Mouse (Mus musculus) embryo, embryonic 11 days (tissue): Measurements from ENCODE around the gene Chit1.

ENCODE experiments used
- DNase-seq: peaks from one replicate; pipeline ENCODE4 v3.0.0-alpha.2; 2015

Chit1 gene

DNA sequence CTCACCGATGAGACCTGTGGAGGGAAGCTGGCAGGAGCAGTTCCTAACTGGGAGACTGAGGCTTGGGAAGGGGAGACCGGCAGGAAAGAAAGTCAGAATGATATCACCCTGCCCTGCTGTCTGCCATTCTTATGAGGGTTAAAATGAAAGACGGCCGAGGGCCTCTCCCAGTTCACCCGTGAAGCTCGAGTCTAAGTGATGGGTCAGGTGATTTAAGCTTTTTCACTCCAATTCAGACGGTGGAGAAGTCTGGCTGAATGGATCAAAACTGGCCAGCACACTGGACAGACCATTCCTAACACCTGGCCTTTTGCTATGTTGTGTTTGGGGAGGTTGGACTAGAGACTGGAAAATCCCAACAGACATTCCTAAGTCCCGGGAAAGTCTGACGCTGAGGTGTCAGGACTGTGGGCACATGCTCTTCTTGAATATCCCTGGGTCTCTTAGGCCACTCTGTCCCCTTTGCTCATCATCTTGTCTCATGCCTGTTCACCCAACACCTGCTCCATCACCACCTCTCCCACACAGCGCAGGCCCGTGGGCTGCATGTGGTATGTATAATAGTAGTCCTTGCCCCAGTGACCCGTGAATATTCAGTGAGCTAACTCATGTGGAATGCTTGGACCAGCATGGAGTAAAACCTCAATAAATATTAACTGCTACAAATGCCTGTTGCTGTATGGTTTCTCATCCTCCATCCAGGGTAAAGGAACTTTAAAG is 11.4 kb upstream of the Chit1 start:
- no peak for DNase-seq

DNA sequence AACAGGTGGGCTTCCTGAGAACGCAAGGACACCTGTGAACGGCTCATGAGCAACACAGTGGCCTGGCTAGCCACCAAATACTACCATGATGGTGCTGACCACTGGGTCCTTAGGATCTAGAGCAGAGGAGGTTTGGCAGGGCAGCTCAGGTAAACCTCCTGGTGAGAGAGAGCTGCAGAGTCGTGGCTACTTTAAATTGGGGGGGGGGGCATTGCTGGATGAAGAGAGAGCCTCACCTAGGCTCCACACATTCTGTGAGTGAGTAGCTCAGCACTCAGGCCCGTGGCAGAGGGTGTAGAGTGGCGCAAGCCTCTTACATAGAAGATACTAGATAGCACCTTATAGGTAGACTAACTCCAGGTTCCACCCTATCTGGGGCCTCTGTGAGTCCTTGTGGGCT is 10.6 kb upstream of the Chit1 start:
- DNase-seq, result no peak

DNA sequence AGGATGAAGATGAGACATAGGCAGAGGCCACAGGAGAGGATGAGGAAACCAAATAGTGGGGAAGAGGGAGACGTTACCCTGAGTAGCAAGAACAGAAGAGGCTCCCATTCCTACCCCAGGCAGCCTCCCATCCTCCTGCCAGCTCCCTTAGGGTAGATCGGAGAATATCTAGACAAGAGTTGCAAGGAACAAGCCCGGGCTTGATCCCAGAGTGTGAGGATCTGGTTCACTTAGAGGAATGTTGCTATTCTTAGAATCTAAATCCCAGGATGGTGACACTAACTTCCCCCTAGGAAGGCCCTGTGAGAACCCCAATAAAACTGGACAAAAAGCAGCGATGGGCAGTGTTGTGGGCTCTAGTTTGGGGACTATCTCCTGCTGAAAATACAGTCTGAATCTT is 10.1 kb upstream of the Chit1 start:
- no peak for DNase-seq

DNA sequence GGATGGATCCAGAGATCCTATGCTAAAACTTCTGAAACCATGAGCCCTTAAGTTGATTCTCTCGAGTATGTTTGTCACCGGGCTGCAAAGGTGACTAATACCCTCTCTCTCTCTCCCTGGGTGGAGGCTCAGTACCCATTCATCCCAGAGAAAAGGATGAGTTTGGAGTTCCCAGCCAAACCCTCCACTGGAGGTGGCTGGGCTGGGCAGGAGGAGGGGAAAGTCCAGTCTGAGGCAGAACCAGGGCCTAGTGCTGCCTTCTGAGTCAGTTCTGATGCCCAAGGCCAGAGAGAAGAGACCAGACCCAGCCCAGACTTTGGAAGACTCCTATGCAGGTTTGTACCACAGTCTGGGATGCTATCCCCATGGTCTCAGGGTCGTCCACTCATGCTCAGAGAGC is 9.4 kb upstream of the Chit1 start:
- DNase-seq, result no peak

DNA sequence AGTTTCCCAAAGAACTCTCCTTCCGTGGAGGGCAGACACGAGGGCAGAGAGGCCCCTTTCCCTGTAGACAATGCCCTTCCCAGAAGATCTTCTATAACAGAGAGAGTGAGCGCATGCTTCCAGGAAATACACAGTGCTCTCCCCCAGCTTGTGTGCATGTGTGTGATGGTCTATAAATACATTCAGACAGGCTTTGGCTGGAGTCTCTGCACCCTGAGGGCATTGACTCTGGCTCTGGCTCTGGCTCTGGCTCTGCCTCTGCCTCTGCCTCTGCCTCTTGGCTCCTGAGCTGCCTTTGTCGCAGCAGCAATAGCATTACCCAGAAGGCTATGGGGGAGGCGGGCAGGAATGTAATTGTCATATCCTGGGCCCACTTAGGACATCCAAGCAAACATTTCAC is 7.2 kb upstream of the Chit1 start:
- no peak for DNase-seq

DNA sequence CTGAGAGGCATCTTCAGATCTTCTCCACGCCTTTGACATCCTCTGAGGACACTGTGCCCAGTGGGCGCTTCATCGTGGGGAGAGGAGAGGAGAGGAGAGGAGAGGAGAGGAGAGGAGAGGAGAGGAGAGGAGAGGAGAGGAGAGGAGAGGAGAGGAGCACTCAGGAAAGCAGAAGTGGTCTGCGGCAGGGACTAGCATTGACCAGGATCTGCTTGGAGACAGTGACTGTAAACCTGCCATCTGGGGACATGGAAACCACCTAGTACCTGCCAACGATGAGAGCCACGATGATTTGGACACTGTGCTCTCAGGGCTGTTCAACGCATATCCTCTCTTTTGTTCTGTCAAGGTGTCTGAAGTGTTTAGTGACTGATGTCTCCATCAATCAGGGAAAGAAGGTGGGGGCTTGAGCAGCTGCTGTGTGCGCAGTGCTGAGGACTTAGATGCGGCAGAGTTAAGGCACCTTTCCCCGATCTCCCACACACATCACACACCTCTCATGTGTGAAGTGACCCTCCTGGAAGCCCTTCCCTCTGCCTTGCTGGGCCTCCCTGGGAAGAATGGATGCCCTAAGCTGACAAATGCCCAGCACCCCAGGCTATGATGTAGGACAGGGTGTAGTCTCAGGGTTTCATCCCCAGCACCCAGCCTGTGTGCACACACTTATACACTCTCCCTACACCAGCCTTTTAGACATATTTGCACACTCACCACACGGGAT is 5.8 kb upstream of the Chit1 start:
- no peak for DNase-seq

DNA sequence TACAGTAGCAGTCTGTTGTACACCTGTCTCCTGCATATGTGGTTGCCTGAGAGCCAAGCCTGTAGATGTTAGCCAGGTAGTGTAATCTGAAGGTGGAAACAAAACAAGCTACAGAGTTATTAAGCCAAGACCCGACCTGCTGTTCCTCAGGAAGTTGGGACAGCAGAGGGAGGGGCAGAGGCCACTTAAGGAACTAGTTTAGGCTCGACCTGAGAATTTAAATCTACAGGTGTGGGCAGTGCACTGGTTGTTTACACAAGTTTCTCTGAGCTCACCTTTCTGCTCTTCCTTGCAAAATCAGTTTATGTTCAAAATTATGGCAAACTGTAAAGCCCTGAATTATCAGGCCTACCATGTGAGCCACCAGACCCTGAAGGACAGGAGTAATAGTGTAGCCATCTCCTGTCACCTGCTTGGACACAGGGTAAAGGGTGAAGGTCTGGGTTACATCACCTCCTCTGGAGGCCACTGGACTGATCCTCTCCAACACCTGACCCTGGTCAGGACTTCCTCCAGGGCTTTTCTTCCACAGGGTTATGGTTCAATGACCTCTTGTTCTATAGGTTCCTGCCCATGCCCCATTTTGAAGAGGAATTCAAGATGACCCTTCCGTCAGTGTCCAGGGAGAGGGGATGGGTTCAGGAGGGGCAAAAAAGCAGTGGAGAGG is 5.1 kb upstream of the Chit1 start:
- no peak for DNase-seq

DNA sequence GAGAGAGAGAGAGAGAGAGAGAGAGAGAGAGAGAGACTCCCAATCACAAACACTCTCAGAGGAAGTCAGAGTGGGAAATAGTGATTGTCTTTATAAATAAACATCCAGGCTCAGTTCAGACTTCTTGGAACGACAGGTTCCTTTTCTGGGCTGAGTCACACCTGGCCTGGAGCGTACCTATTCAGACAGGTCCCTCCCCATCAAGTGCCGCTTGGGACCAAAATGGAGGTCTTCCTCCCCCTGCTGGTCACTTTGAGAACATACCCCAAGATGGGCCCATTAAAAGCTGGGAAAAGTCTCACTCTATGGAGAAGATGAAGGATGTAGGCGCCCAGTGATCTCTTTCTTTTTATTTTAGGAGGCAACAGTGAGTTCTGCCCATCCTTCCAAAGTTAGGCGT is 4.3 kb upstream of the Chit1 start:
- peak; percentile 74 for DNase-seq

DNA sequence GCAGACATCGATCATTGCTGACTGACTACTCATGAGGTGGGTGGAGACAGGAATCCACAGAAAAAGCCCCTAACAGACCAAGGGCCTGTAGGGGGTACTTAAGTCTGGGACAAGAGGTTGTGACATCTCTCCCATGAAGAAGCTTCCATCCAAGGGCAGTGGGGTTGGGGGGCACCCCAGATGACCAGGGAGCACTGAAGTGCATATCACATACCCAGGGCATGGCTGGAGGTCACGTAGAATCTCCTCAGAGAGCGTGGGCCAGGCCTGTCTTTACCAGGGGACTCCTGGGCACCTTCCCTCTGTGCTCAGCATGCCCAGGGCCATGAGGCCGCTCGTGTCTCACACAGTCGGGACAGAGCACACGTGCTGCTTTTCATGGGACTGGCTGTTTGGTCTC is 3.3 kb upstream of the Chit1 start:
- DNase-seq, result no peak

DNA sequence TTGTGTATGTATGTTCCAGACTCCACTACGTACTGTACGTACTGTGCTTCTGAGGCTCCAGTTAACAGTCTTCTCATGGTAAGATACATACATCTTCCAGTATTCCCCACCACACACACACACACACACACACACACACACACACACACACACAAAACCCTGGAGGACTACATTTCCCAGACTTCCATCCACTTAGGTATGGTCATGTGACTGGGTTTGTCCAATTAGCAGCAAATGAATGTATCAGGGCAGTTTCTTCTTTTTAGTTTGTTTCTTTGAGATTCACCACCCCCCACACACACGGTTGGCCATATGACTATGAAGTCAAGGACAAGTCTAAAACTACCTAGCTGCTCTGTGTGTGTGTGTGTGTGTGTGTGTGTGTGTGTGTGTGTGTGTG is 1.0 kb upstream of the Chit1 start:
- no peak for DNase-seq

DNA sequence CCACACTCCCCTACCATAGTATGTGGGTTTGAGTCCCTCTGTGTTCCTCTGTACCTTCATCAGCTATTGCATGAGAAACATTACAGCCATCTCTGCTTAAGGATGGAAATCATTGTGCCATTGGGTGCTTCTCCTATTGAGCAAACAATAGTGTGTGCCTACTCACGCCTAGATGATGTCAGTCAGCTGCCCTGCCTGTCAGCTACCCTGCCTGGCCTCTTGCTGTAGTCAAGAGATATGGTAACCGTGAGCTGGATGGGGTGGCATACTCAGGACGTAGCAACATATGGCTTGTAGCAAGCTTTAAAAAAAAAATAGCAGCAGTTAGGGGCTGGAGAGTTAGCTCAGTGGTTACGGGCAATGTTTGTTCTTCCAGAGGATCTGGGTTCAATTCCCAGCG is 593 bp upstream of the Chit1 start:
- no peak for DNase-seq

DNA sequence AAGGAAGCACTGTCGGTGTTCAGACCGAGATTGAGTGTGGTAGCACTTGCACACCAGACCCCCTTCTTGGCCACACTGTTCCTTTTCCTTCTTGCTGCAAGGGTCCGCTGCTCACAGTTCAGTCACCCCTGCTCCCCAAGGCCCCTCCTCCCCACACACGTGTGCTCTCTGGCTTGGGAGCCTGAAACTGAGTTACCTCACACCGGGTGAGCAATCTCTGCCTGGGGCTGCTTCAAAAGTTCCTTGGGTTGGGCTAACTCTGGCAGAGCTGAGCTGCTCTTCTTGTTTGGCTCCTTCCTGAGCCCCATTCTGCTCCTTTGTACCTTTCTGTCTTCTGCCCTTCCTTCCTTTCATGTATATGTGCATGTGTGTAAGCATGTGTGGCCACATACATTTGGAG is 2.5 kb downstream of the Chit1 start:
- no peak for DNase-seq

DNA sequence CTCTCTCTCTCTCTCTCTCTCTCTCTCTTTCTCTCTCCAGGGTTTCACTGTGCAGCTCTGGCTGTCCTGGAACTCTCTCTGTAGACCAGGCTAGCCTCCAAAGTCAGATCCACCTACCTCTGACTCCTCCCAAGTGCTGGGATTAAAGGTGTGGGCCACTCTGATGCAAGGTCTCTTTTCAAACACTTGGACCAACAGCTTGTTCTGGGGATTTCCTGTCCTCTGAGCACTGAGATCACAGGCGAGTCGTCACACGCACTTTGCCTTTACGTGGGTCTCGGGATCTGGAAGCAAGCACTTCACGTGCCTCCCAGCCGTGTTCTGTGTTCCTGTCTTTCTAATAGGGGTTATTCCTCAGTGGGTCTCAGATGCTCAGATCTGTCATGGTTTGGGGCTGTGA is 3.0 kb downstream of the Chit1 start:
- no peak for DNase-seq

DNA sequence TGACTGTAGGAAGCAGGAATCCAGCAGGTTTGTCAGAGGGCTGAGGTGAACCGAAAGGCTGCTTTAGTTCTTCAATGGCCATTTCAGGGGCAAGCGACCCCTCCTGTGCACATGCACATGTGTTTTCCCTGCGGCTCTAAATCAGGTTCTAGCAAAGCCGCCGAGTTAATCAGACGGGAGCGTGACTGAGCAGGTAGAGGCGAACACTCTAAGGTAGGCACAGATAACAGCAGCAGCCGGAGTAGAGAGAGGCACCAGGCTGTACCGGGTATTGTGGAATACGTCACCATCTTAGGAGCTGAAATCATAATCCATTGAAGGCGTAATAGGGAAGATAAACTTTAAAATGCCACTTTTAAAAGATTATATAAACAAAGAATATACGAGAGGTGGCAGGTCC is 3.7 kb downstream of the Chit1 start:
- DNase-seq, result no peak

DNA sequence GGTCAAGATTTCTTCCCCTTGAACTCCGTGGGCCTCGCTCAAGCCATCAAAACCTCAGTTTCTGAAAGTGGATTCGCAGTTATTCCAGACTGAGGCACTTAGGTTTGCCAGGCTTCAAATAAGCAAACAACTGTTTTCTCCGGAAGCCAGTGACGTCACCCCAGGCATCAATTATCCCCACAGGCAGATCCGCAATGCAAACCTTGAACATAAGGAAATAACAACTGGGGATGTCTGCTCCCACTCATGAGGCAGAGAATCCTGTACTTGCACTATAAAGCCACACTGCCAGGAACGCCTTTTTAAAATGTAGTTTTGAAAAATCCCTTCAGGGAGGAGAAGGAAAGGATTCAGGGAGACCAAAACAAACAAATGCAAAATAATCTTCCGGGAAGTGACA is 4.4 kb downstream of the Chit1 start:
- no peak for DNase-seq

DNA sequence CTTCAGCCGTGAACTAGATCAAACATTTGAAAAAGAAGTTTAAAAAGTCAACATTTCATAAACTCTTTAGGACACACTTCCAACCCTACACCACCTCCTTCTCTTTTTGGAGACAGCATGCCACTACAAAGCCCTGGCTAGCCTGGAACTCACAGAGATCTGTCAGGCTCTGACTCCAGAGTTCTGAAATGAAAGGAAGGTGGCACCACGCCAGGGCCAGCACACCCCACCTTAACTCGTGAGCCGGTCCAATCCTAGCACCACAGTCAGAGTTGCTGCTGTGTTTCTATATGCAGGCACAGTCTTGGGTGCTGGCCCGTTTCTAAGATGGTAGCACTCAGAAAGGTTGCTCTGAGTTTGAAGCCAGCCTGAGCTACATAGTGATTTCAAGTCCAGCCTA is 6.1 kb downstream of the Chit1 start:
- DNase-seq, result no peak

DNA sequence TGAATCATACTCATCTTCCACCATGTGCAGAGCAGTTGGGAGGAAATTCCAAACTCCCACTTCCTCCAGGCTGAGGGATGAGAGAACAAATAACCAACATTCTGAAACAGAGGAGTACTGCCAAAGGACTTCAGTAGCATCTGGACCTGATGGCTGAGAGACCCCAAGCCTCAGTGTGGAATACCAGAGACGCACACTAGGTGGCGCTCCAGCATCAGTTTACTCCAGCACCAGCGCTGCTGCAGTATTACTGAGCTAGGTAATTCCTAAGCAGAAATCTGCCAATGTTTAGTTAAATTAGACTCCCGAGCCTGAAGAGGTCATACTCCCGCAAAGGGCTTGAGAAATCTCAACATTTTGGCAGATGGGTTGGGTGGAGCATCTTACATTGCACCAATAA is 9.1 kb downstream of the Chit1 start:
- peak; percentile 88 for DNase-seq

DNA sequence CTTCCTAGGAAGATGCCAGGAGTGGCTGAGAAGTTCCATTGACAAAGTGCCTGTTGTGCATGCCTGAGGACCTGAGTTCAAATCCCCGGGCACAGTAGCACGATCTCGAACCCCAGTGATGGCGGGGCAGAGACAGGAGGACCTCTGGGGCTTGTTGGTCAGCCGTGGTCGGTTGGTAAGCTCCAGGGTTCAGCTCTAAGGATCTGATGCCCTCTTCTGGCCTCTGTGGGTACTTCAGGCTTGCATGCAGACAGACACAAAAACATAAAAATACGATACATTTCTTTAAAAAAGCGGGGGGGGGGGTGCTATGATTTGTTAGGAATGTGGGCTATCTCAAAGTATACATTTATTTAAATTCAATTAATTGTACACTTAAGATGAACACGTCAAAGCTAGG is 11.2 kb downstream of the Chit1 start:
- DNase-seq, result peak; percentile 57

DNA sequence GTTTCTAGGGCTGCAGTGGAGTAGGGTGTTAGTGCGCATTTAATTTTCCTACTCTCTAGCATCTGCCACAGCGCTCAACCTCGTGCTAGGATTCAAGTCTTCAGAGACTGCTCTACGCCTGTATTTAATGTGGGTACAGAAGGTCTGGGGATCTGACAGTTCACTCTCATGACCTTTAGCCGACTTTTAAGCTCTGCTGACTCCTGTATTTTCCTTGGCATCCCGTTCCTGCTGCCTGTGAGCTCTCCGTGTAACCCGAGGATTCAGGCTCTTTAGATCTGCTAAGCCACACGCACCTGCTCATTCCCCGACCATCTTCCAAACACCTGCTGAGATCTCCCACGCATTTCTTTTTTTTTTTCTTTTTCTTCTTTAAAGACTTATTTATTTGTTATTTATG is 22.3 kb downstream of the Chit1 start:
- DNase-seq, result no peak

DNA sequence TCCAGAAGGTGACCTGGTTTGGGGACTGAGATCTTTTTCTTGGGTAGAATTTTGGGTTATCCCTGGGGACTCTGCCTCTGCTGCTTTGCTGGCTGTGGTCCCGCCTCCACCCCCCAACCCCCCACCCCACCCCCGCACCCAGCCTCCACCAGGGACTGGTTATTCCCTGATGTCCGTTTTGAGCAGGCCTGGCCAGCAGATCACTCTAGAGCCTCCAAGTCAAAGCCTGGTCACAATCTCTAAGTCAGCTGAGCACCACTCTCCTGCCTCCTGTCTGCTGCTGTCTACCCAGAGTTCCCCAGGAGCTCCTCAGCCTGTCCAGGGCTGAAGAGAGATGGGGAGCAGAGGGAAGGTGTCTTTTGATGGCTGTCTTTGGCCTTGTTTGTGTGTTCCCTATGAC is 25.3 kb downstream of the Chit1 start:
- DNase-seq, result no peak

DNA sequence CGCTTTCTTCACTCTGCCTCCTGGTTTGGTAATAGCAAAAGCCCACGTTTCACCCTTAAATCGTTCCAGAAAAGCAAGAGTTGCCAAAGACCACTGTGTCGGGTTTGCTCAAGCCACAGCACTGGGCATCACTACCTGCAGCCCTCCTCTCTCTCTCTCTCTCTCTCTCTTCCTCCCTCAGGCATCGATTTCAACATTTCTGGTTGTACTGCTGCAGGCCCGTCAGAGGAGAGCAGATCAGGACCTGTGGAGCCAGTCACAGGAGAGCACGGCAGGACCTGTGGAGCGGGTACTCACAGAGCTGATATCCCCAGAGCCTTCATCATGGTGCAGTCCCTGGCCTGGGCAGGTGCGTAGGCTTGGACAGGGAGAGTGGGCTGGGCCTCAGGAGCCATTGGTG is 27.4 kb downstream of the Chit1 start:
- DNase-seq, result no peak

DNA sequence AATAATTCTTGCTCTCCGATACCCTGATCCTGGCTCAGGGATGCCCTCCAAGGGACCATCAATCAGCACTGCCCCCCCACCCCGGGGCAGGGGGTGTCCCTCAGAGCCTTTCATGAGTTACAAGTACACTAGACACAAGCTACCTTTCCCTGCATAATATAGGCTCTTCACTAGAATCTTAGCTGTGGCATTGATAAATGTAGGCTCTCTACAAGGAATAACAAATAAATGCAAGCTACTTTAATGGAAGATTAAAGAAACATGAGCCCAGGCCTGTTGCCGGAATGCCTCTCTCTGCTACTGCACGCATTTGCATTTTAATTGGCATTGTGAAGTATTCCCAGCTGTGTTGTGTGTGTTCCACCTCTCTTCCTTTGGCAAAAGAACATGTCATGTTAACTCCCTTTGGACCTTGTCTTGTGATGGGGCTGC is 31.3 kb downstream of the Chit1 start:
- DNase-seq, result no peak

DNA sequence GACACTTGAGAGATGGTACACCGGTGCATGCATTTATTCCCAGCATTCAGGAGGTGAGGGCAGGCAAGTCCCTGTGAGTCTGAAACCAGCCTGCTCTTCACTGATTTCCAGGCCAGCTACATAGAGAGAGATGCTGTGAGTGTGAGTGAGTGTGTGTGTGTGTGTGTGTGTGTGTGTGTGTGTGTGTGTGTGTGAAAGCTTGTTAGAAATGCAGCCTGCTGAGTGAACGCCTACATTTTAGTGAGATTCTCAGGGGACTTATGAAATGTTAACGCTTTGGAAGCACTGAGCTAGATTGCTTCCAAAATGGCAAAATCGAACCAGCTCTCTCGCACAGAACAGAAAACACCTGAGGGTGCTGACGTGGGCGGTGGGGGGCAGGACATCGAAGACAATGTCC is 35.0 kb downstream of the Chit1 start:
- DNase-seq, result no peak

DNA sequence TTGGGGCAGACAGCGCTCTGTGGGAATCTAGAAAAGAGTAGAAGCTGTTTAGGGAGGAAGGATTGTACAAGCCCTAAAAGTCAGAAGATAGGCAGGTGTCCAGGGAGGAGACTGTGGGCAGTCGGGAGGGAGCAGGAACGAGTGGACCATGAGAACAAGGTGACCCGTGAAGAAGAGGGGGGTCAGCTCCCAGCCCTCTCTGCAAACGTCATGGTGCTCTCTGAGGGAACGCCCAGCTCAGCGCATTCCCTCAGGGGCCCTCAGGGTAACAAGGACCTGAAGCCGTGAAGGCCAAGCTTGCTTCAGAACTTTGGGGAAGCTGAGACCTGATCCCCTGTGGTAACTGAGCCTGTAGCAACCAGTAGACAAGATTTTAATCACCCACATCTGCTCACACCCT is 39.0 kb downstream of the Chit1 start:
- DNase-seq, result no peak
